Mouse (Mus musculus) liver, embryonic 14.5 days (tissue): ENCODE measurements at regions not wholly inside any gene's neighbourhood (a gene's known extent, or its start where the extent isn't known, plus 50 kb on each side); places are given as distances from the start of the nearest gene placed in this dataset.

ENCODE experiments used
- ATAC-seq: fragments of 200-750 bp; cut with Nextera tagmentation; 2 replicates; pipeline ENCODE4 v1.8.0; 2017; ENCODE audit warnings: moderate number of reproducible peaks, mild to moderate bottlenecking, moderate library complexity; ENCODE audit not compliant: insufficient read depth
- DNase-seq, 3 experiments: peaks; one replicate each; pipeline ENCODE4 v3.0.0-alpha.2; 2012 to 2013; ENCODE audit warnings: low read depth in 3 of 3, low spot score in 3 of 3
- H3K27ac ChIP-seq: fragments of 300-500 bp; sonication (generic); 2 replicates; pipeline ENCODE4 v1.5.1; 2014; ENCODE audit warnings: moderate library complexity, mild to moderate bottlenecking, control low read depth, inconsistent platforms
- H3K27me3 ChIP-seq: fragments of 300-500 bp; sonication (generic); 2 replicates; pipeline ENCODE4 v1.6.1; 2014; ENCODE audit warnings: mild to moderate bottlenecking, low read length, moderate library complexity; ENCODE audit not compliant: control insufficient read depth, insufficient read depth
- H3K36me3 ChIP-seq: fragments of 300-500 bp; sonication (generic); replicated peaks from 2 replicates; pipeline ENCODE4 v1.6.1; 2014; ENCODE audit warnings: low read depth; ENCODE audit not compliant: control insufficient read depth, insufficient read depth
- H3K4me1 ChIP-seq, 2 experiments: fragments of 200-500 bp in 1 of 2; fragments of 300-500 bp in 1 of 2; sonication (generic) in 1 of 2; replicated peaks; 2 replicates each; pipeline ENCODE4 v1.6.1; 2012 to 2014; ENCODE audit warnings: antibody characterized with exemption in 1 of 2, inconsistent platforms in 1 of 2, low read length in 1 of 2; ENCODE audit not compliant: control insufficient read depth in 2 of 2, insufficient read depth in 2 of 2
- H3K4me2 ChIP-seq: fragments of 300-500 bp; sonication (generic); 2 replicates; pipeline ENCODE4 v1.6.1; 2014; ENCODE audit warnings: low read depth, mild to moderate bottlenecking, control low read depth, moderate library complexity
- H3K4me3 ChIP-seq, 2 experiments: fragments of 200-500 bp in 1 of 2; fragments of 300-500 bp in 1 of 2; sonication (generic) in 1 of 2; 2 replicates each; pipeline ENCODE4 v1.5.1; 2012 to 2014; ENCODE audit warnings: low read depth in 2 of 2, low read length in 2 of 2, mild to moderate bottlenecking in 2 of 2, control low read depth in 1 of 2, inconsistent platforms in 1 of 2, moderate library complexity in 1 of 2; ENCODE audit not compliant: insufficient read depth in 1 of 2
- H3K9ac ChIP-seq: fragments of 300-500 bp; sonication (generic); replicated peaks from 2 replicates; pipeline ENCODE4 v1.6.1; 2014; ENCODE audit warnings: mild to moderate bottlenecking, control low read depth, moderate library complexity
- H3K9me3 ChIP-seq: fragments of 300-500 bp; sonication (generic); 2 replicates; pipeline ENCODE4 v1.6.1; 2016; ENCODE audit warnings: low read length, mixed read lengths; ENCODE audit not compliant: control insufficient read depth
- CTCF ChIP-seq: IDR thresholded peaks from 2 replicates; pipeline ENCODE4 v1.5.1; 2016; ENCODE audit warnings: antibody characterized with exemption, low read depth, control low read depth
- EP300 ChIP-seq: IDR thresholded peaks from 2 replicates; pipeline ENCODE4 v1.6.1; 2016; ENCODE audit warnings: antibody characterized with exemption, low read depth
- WGBS: fragments of 180-500 bp; shearing (Covaris S2); extraction: QIAGEN DNeasy Blood & Tissue Kit; methylation state at CpG from one replicate; pipeline ENCODE4 v1.1.7; 2014; ENCODE audit not compliant: insufficient replicate concordance; 5-methylcytosine and 5-hydroxymethylcytosine counted together

DNA sequence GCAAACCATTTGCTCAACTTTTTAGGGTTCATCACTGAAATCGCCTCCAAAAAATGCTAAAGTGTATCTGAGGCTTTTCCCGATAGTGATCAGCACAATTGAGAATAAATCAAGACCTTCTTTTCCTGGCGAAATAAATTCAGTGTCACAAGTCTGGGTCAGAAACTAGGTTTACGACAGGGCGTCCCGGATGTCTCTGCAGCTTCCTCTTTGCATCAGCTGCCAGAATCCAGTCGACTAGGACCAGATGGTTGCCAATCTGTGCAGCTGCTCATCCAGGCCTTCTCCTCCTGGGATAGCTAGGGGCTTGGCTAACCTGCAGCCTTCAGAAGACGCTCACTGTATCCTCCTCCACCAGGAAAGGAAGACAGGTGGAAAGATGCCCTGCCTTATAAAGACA lies 243.6 kb downstream of the Papss1 start:
- WGBS, result 52% methylated on average over 8 of the region's 8 CpGs
- ATAC-seq (no peak), DNase-seq (no peak)
- no peak overlapping the region for H3K9ac ChIP-seq
- no peaks in the 10 kb centered on the region for H3K9me3 ChIP-seq
- H3K36me3 ChIP-seq, result no peaks in the 10 kb centered on the region
- no peaks in the 10 kb centered on the region for H3K27me3 ChIP-seq
- H3K27ac ChIP-seq, result no peak overlapping the region
- H3K4me2 ChIP-seq, result no peak overlapping the region
- H3K4me3 ChIP-seq, result no peak overlapping the region
- no peaks in the 10 kb centered on the region for H3K4me1 ChIP-seq
- TF ChIP-seq EP300, result no peak
- TF ChIP-seq CTCF, result no peak

DNA sequence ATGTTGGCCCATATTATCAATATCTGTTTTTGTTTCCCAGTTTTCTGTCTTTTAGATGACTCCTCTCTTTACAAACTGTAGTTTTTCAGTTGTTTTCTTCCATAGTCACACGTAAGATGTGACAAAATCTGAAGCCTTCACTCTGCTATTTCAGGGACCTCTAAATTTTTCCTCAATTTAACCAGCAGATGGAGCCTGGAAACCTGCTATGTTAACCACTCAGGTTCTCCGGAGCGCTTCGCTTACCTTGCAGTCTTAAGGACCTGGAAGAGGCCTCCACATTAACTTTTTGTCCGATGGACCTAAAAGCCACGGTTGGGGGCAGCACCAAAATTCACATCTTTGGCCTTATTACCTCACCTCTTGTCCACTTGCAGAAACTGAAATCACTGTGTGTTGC lies 248.4 kb downstream of the Papss1 start:
- TF ChIP-seq CTCF, result no peak
- TF ChIP-seq EP300, result no peak

DNA sequence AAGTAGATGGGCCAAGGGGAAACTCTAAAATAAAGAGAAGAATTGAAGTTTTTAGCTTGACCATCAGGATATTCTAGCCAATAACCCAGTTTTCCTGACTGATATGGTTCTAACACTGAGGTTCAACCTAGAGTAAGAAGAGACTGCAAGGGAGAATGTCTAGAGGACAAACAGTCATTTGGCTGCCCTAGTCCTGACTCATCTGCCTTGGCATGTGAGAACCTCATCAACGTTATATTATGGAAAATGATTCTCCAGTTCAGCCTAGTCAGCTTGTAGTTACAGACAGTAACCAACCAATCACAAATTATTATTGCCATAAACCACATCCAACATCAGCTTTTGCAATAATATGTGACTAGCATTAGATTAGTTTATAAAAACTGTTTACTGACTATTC lies 254.2 kb downstream of the Papss1 start:
- Histone ChIP-seq H3K9me3 (no peaks in the 10 kb centered on the region), H3K4me1 (no peaks in the 10 kb centered on the region), H3K36me3 (no peaks in the 10 kb centered on the region), H3K4me3 (no peak overlapping the region), H3K27ac (no peak overlapping the region), H3K4me2 (no peak overlapping the region), H3K9ac (no peak overlapping the region), H3K27me3 (no peaks in the 10 kb centered on the region)
- ATAC-seq, result no peak
- WGBS, result 50% methylated on average over 1 of the region's 1 CpGs
- no peak for DNase-seq
- TF ChIP-seq EP300, result no peak
- TF ChIP-seq CTCF, result no peak

More for the DNA sequence above, 248.4 kb downstream of the Papss1 start:
- no peak overlapping the region for H3K9ac ChIP-seq
- whole genome bisulfite sequencing, result 39% methylated on average over 6 of the region's 6 CpGs
- H3K9me3 ChIP-seq, result no peaks in the 10 kb centered on the region
- H3K27me3 ChIP-seq, result no peaks in the 10 kb centered on the region
- no peaks in the 10 kb centered on the region for H3K36me3 ChIP-seq
- H3K4me3 ChIP-seq, result no peak overlapping the region
- ATAC-seq (no peak), DNase-seq (no peak)
- no peak overlapping the region for H3K4me2 ChIP-seq
- H3K4me1 ChIP-seq, result no peaks in the 10 kb centered on the region
- H3K27ac ChIP-seq, result no peak overlapping the region

DNA sequence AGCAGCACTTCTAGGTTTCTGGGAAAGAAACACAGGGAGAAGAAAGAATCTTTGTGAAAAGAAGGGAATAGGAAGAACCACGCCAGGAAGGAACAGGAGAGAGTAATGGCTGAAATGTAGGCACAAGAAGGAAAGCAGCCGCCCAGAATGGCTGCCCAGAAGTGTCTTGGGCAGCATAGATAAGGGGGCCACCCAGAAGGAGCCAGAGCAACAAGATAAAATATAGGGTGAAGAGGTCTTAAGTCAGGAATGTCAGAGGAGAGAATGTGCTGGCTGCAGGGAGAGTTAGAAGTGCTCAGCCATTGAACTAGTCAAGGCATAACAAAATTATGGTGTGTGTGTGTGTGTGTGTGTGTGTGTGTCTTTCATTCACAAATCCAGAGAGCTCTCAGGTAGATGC lies 227.7 kb upstream of the Dkk2 start:
- no peaks in the 10 kb centered on the region for H3K4me1 ChIP-seq
- H3K4me2 ChIP-seq, result no peak overlapping the region
- DNase-seq (peak in 2 of 3 experiments; percentile 0 to 2), ATAC-seq (peak; percentile 72)
- no peak for TF ChIP-seq CTCF
- 0 out of 2 replicates have a peak, but pooled peaks have one; percentile 19 for TF ChIP-seq EP300
- no peak overlapping the region for H3K27ac ChIP-seq
- no peaks in the 10 kb centered on the region for H3K27me3 ChIP-seq
- no peak overlapping the region for H3K4me3 ChIP-seq
- H3K9me3 ChIP-seq, result no peaks in the 10 kb centered on the region
- H3K9ac ChIP-seq, result no peak overlapping the region
- no peaks in the 10 kb centered on the region for H3K36me3 ChIP-seq
- WGBS, result 34% methylated on average over 2 of the region's 2 CpGs

DNA sequence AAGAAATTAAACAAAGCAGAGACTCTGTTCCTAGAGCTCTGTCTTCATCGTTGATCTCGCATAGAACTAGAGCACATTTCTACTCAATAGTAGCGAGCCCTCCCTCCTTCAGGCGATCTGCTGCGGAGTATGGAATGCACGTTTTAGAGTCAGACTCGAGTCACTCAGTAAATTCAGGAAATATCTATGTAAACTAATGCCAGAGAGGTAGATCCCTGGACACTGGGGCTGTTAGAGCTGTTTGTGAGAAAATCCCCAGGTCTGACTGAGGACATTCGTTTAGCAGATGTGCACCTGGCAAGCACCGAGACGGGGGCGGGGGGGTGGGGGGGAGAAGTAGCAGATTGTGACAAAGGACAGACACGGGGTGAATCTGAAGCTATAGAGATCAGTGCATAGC lies 226.0 kb upstream of the Dkk2 start:
- no peaks in the 10 kb centered on the region for H3K4me1 ChIP-seq
- WGBS, result 64% methylated on average over 12 of the region's 12 CpGs
- ATAC-seq (no peak), DNase-seq (no peak)
- no peak overlapping the region for H3K27ac ChIP-seq
- H3K27me3 ChIP-seq, result no peaks in the 10 kb centered on the region
- no peaks in the 10 kb centered on the region for H3K36me3 ChIP-seq
- no peak overlapping the region for H3K4me3 ChIP-seq
- H3K4me2 ChIP-seq, result no peak overlapping the region
- no peak for TF ChIP-seq EP300
- no peak for TF ChIP-seq CTCF
- no peak overlapping the region for H3K9ac ChIP-seq
- no peaks in the 10 kb centered on the region for H3K9me3 ChIP-seq
